Mouse (Mus musculus): Measurements from ENCODE around the gene Trim67. TPM values are rescaled to one million over a fixed set of nuclear protein-coding genes. Genes with fewer than 3 reads are reported as not detected.

Gene Trim67
- polyA plus RNA-seq, 1 experiment from 2014 or later = 0.35 TPM

DNA sequence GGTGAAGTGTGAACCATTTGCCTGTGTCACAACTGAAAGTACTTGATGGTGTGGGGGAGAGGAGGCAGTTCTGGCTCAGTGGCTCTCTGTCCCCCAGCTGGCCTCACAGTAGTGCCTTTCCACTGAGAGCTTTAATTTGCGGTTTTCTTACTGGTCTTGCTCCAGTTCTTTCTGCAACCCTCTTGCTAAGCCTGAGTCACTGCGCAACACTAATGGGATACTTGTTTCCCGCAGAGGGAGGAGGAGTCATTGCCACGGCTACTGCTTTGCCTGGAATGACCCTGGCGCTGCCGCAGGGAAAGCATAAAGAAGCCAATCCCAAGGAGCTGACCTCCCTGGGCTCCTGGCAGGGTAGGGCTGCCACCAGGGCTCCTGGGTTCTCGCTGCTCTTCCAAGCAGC is 33.8 kb downstream of the Trim67 start:
- H3K36me3 ChIP-seq (replicated peaks) = no peaks in the 10 kb centered on the region
- DNase-seq (ENCODE audit: extremely low spot score, low spot score) = no peak
- peaks cover 9% of the 10 kb centered on the region for H3K4me1 ChIP-seq
- H3K27me3 ChIP-seq (ENCODE audit: poor library complexity, severe bottlenecking) = peaks cover 27% of the 10 kb centered on the region
- 37% methylated on average over 7 of the region's 7 CpGs for WGBS
- no peak overlapping the region for H3K4me3 ChIP-seq
- no peaks in the 10 kb centered on the region for H3K9me3 ChIP-seq
- no peak overlapping the region for H3K27ac ChIP-seq

DNA sequence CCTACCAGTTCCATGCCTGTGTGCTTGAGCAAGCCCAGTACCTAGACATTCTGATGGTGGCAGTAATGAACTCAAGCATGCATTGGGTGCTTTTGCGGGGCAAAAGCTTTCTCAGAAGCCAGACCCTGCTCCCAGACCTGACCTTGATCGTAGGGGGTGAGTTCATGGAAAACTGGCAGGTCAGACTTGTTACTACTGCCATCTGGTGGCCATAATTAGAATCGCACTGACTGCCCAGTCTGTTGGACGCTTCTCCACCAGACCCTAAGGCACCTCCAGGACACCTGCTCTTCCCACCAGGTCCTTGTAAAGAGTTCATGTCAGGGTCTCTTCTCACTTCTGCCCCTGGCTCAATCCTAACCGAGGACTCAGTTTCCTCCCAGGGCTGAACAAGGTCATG is 34.5 kb downstream of the Trim67 start:
- Histone ChIP-seq H3K27me3 (ENCODE audit: poor library complexity, severe bottlenecking) (peaks cover 27% of the 10 kb centered on the region), H3K4me1 (peaks cover 9% of the 10 kb centered on the region), H3K4me3 (no peak overlapping the region), H3K9me3 (no peaks in the 10 kb centered on the region), H3K27ac (no peak overlapping the region), H3K36me3 (replicated peaks) (no peaks in the 10 kb centered on the region)
- DNase-seq (ENCODE audit: extremely low spot score, low spot score) = peak; percentile 51
- WGBS = 4% methylated on average over 5 of the region's 5 CpGs

- H3K27ac ChIP-seq = no peak overlapping the region
- 88% methylated on average over 24 of the region's 24 CpGs for WGBS
- H3K9me3 ChIP-seq = no peaks in the 10 kb centered on the region
- H3K4me1 ChIP-seq = peaks cover 11% of the 10 kb centered on the region
- no peak for DNase-seq (ENCODE audit: extremely low spot score, low spot score)
- peaks cover 27% of the 10 kb centered on the region for H3K27me3 ChIP-seq (ENCODE audit: poor library complexity, severe bottlenecking)
- no peaks in the 10 kb centered on the region for H3K36me3 ChIP-seq (replicated peaks)
- no peak overlapping the region for H3K4me3 ChIP-seq
These were observed 35.8 kb downstream of the Trim67 start for GRCm38 (mm10) chr8:124828561-124829240.

DNA sequence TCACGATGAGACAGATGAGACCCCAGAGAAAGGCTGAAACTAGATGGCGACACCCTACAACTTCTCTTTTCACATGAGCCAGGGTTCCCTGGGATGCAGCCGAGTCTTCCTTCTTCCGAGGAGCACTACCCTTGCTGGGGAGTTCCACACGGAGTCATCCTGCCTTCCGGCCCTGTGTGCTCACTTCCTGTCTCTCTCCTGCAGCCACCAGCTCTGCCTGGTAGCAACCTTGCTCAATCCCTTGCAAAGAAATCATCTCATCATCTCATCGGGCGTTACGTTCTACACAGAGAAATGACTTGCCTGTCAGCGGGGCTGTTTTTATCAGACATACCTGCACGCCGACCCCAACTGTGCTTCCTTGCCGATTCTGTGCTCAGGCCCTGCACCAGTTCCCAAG is 37.2 kb downstream of the Trim67 start:
- no peak overlapping the region for H3K27ac ChIP-seq
- H3K27me3 ChIP-seq (ENCODE audit: poor library complexity, severe bottlenecking) = peaks cover 27% of the 10 kb centered on the region
- H3K36me3 ChIP-seq (replicated peaks) = no peaks in the 10 kb centered on the region
- H3K4me1 ChIP-seq = peaks cover 14% of the 10 kb centered on the region
- 86% methylated on average over 13 of the region's 13 CpGs for WGBS
- H3K9me3 ChIP-seq = no peaks in the 10 kb centered on the region
- no peak for DNase-seq (ENCODE audit: extremely low spot score, low spot score)
- H3K4me3 ChIP-seq = no peak overlapping the region

GRCm38 (mm10) chr8:124831531-124831930 is 38.6 kb downstream of the Trim67 start:
- H3K4me3 ChIP-seq = no peak overlapping the region
- H3K9me3 ChIP-seq = no peaks in the 10 kb centered on the region
- 87% methylated on average over 6 of the region's 6 CpGs for WGBS
- DNase-seq (ENCODE audit: extremely low spot score, low spot score) = no peak
- H3K36me3 ChIP-seq (replicated peaks) = no peaks in the 10 kb centered on the region
- peaks cover 16% of the 10 kb centered on the region for H3K27me3 ChIP-seq (ENCODE audit: poor library complexity, severe bottlenecking)
- H3K4me1 ChIP-seq = peaks cover 13% of the 10 kb centered on the region
- no peak overlapping the region for H3K27ac ChIP-seq

DNA sequence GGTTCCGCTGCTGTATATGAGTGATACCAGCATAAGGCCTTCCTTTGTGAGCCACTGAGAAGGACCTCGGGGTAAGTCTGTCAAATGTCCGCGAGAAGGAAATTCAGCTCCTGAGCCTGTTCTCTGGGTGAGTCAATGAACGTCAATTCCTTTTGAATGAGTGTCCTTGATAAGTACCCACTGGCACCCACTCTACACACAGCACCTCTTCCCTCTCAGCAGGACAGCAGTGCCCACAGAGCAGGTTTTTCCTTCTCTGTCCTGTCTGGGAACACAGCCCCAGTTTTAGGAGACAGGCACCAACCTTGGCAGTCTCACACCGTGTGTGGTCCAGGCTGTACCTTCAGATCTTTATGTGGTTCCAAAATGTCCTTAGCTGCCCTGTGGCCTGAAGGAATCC is 39.0 kb downstream of the Trim67 start:
- no peak overlapping the region for H3K27ac ChIP-seq
- H3K4me3 ChIP-seq = no peak overlapping the region
- H3K4me1 ChIP-seq = peaks cover 9% of the 10 kb centered on the region; the same call in 1 of the 2 replicates
- DNase-seq (ENCODE audit: extremely low spot score, low spot score) = no peak
- no peaks in the 10 kb centered on the region for H3K9me3 ChIP-seq
- peaks cover 12% of the 10 kb centered on the region for H3K27me3 ChIP-seq (ENCODE audit: poor library complexity, severe bottlenecking)
- no peaks in the 10 kb centered on the region; the same call in 1 of the 2 replicates for H3K36me3 ChIP-seq (replicated peaks)
- WGBS = 85% methylated on average over 6 of the region's 6 CpGs

- DNase-seq (ENCODE audit: extremely low spot score, low spot score) = no peak
- WGBS = 52% methylated on average over 15 of the region's 15 CpGs
- H3K27me3 ChIP-seq (ENCODE audit: poor library complexity, severe bottlenecking) = peaks cover 5% of the 10 kb centered on the region; the same call in 1 of the 2 replicates
- 0 out of 2 replicates have a peak, but pooled peaks cover 5% of the 10 kb centered on the region for H3K4me1 ChIP-seq
- no peaks in the 10 kb centered on the region for H3K9me3 ChIP-seq
- H3K27ac ChIP-seq = 0 out of 2 replicates have a peak overlapping the region, but pooled peaks have one; percentile 5
- peaks cover 15% of the 10 kb centered on the region for H3K36me3 ChIP-seq (replicated peaks)
- H3K4me3 ChIP-seq = no peak overlapping the region
These were observed 40.7 kb downstream of the Trim67 start for GRCm38 (mm10) chr8:124833430-124834205.

DNA sequence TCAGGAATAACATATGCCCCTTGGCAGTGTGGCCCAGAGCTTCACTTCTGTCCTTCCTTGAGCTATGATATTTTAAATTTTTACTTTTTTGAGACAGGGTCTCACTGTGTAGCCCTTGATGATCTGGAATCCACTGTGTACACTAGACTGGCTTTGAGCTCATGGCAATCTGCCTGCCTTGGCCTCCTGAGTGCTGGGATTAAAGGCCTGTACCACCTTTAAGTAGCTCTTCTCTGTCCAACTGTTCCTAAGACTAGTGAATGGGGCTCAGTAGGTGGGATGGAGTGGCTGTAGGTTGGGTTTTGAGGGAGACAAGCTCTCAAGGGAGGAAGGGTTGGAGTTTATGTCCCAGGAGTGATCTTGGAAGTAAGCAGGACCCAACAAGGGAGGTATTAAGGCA is 43.0 kb downstream of the Trim67 start:
- Histone ChIP-seq H3K27ac (no peak overlapping the region), H3K4me1 (0 out of 2 replicates have a peak, but pooled peaks cover 5% of the 10 kb centered on the region), H3K27me3 (ENCODE audit: poor library complexity, severe bottlenecking) (no peaks in the 10 kb centered on the region; the same call in 1 of the 2 replicates), H3K36me3 (replicated peaks) (peaks cover 37% of the 10 kb centered on the region), H3K9me3 (no peaks in the 10 kb centered on the region), H3K4me3 (no peak overlapping the region)
- no peak for DNase-seq (ENCODE audit: extremely low spot score, low spot score)

DNA sequence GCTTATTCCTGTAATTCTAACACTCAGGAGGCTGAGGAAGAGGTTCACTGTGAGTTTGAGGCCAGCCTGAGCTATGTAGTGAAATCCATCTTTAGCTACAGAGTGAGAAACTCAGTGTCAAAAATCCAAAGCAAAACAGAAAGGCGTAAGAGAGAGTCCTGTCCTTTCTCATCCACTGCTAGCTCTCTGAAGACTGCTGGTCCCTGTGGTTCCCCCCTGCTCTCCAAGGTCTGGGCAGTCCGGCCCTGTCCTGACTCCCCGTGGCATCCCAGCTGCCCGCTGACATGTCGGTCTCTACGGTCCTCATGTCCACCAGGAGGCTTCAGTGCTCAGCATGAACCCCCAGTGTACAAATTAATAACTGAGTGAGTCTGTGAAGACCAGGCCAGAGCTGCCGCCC is 43.4 kb downstream of the Trim67 start:
- Histone ChIP-seq H3K36me3 (replicated peaks) (peaks cover 42% of the 10 kb centered on the region), H3K4me1 (0 out of 2 replicates have a peak, but pooled peaks cover 5% of the 10 kb centered on the region), H3K4me3 (no peak overlapping the region), H3K27ac (no peak overlapping the region), H3K27me3 (ENCODE audit: poor library complexity, severe bottlenecking) (no peaks in the 10 kb centered on the region; the same call in 1 of the 2 replicates), H3K9me3 (no peaks in the 10 kb centered on the region)
- 87% methylated on average over 7 of the region's 7 CpGs for WGBS
- DNase-seq (ENCODE audit: extremely low spot score, low spot score) = no peak

GRCm38 (mm10) chr8:124836907-124837306 is 44.0 kb downstream of the Trim67 start:
- no peak for DNase-seq (ENCODE audit: extremely low spot score, low spot score)
- H3K27ac ChIP-seq = no peak overlapping the region
- 90% methylated on average over 2 of the region's 2 CpGs for WGBS
- 0 out of 2 replicates have a peak, but pooled peaks cover 5% of the 10 kb centered on the region for H3K4me1 ChIP-seq
- no peak overlapping the region for H3K4me3 ChIP-seq
- no peaks in the 10 kb centered on the region for H3K9me3 ChIP-seq
- H3K27me3 ChIP-seq (ENCODE audit: poor library complexity, severe bottlenecking) = no peaks in the 10 kb centered on the region; the same call in 1 of the 2 replicates
- peaks cover 48% of the 10 kb centered on the region for H3K36me3 ChIP-seq (replicated peaks)

GRCm38 (mm10) chr8:124837956-124838355 is 45.1 kb downstream of the Trim67 start:
- H3K9me3 ChIP-seq = no peaks in the 10 kb centered on the region
- peaks cover 56% of the 10 kb centered on the region for H3K36me3 ChIP-seq (replicated peaks)
- H3K27me3 ChIP-seq (ENCODE audit: poor library complexity, severe bottlenecking) = no peaks in the 10 kb centered on the region; the same call in 1 of the 2 replicates
- DNase-seq (ENCODE audit: extremely low spot score, low spot score) = no peak
- no peak overlapping the region for H3K27ac ChIP-seq
- H3K4me1 ChIP-seq = 0 out of 2 replicates have a peak, but pooled peaks cover 5% of the 10 kb centered on the region
- WGBS = 93% methylated on average over 2 of the region's 2 CpGs
- H3K4me3 ChIP-seq = no peak overlapping the region

DNA sequence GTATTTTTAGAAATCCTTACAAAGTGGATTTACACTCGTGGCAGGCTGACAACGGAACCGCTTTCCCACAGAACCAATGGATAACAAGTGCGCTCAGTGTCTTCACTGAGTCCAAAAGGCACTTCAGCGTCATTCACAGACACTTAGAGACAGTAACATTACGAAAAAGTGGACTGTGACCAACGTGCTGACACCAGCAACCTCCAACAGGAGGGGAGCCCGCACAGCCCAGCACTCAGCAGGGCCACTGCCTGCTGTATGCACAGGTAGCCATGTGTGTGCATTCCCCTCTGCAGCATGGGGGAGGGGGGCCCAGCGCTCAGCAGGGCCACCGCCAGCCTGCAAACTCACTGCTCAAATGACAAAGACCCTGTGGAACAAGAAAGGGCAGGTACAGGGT is 46.5 kb downstream of the Trim67 start:
- H3K4me3 ChIP-seq = no peak overlapping the region
- DNase-seq (ENCODE audit: extremely low spot score, low spot score) = no peak
- 93% methylated on average over 10 of the region's 10 CpGs for WGBS
- no peaks in the 10 kb centered on the region for H3K9me3 ChIP-seq
- H3K4me1 ChIP-seq = no peaks in the 10 kb centered on the region
- H3K27me3 ChIP-seq (ENCODE audit: poor library complexity, severe bottlenecking) = no peaks in the 10 kb centered on the region
- H3K36me3 ChIP-seq (replicated peaks) = peaks cover 71% of the 10 kb centered on the region
- H3K27ac ChIP-seq = no peak overlapping the region

DNA sequence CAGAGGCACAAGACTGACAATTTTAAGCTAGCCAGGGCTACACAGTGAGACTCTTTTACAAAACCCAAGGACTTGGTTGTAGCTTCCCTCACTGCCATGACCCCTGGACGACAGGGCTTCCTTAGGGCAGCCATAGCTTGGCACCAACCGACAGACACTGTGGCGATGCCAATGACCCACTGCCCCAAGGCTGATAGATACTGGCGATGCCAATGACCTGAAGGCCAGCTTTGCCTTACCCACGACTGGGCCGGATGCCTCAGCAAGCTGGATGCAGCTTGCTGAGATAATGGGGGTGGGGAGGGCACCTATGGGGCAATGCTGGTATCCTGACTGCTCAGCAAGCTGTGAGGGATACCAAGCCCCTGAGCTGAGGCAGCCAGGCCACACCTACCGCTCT is 48.0 kb downstream of the Trim67 start:
- H3K27ac ChIP-seq = no peak overlapping the region
- H3K27me3 ChIP-seq (ENCODE audit: poor library complexity, severe bottlenecking) = no peaks in the 10 kb centered on the region
- H3K9me3 ChIP-seq = no peaks in the 10 kb centered on the region
- 96% methylated on average over 7 of the region's 7 CpGs for WGBS
- DNase-seq (ENCODE audit: extremely low spot score, low spot score) = no peak
- peaks cover 86% of the 10 kb centered on the region for H3K36me3 ChIP-seq (replicated peaks)
- H3K4me3 ChIP-seq = no peak overlapping the region
- no peaks in the 10 kb centered on the region for H3K4me1 ChIP-seq
